Mouse (Mus musculus) heart, postnatal 36 days (tissue): ENCODE results near the gene Plcb2. TPM values are rescaled to one million over a fixed set of nuclear protein-coding genes. Genes with fewer than 3 reads are reported as not detected.

ENCODE experiments used
- DNase-seq, 2 experiments: peaks; one replicate each; pipeline ENCODE4 v3.0.0; 2021 to 2022
- intact Hi-C: fragments of 180-260 bp; cut with DNase I; formaldehyde crosslinking; loops from one replicate; pipeline ENCODE4 v1.15.1; 2025
- total RNA-seq, 2 experiments: library from RNA; stranded (reverse); gene quantifications; 2 replicates each; pipeline ENCODE4 v1.2.3; 2021

The Plcb2 gene
- total RNA-seq, 2 experiments from 2014 or later, result 1.9 to 2.7 TPM

DNA sequence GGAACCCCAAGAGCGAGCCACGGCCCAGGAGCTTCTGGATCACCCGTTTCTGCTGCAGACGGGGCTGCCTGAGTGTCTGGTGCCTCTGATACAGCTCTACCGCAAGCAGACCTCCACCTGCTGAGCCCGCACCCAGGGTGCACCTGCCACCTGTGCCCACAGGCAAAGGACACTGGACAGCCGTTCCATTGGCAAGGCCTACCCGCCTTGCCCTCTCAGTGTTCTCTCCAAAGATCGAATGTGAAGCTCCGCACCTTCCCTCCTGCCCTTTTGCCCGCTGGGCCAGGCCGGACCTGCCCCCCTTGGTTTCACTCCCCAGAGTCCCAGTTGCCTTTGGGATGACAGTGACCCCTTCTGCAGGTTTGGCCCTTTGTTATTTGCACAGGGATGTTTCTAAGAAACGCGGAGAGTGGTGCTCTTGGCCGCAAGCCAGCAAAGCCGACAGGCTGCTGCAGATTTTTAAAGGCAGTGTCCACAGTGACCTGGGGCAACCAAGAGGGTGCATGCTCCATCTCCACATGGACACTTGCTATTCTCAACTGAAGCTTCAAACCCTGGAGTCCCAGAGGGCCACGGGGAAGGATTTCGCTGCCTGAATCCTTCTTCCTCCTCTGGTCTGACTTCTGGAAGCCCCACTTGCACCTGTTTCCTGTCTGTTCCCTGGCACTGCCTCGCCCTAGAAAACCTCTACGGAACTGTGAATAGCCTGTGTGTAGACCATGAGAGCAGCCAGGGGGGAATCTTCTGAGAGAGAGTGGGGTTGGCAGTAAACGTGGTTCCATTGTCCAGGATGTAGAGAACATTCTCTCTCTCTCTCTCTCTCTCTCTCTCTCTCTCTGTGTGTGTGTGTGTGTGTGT, 31.6 kb downstream of the Plcb2 start:
- DNase-seq, result peak in 1 of 2 experiments; percentile 23
- intact Hi-C loops, result loop anchor here (2.0 to 10.0 kb wide), 3 partner anchors 39 to 432 kb away; no protein-coding TSS in a partner anchor

GRCm38 (mm10) chr2:118695677-118696232, 32.5 kb downstream of the Plcb2 start:
- peak; percentile 52 to 65 for DNase-seq
- intact Hi-C loops, result loop anchor here (1.0 to 10.0 kb wide), 4 partner anchors 38 to 431 kb away; no protein-coding TSS in a partner anchor

DNA sequence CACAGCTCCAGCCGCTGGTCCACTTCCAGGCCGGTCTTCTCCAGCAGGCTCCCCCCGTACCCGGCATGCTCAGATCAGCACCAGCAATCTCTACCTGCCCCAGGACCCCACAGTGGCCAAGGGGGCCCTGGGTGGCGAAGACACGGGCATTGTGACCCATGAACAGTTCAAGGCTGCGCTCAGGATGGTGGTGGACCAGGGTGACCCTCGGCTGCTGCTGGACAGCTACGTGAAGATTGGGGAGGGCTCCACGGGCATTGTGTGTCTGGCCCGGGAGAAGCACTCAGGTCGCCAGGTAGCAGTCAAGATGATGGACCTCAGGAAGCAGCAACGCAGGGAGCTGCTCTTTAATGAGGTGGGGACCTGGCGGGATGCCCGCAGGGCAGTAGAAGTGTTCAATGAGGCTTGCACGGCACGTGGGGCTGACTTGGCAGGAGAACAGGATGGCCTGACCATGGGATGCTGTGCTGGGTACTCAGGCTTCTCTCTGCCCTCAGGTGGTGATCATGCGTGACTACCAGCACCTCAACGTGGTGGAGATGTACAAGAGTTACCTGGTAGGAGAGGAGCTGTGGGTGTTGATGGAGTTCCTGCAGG, 34.8 kb downstream of the Plcb2 start:
- intact Hi-C loops, result loop anchor here (10.0 kb wide), 1 partner anchor 429 kb away; no protein-coding TSS in a partner anchor
- DNase-seq, result no peak

DNA sequence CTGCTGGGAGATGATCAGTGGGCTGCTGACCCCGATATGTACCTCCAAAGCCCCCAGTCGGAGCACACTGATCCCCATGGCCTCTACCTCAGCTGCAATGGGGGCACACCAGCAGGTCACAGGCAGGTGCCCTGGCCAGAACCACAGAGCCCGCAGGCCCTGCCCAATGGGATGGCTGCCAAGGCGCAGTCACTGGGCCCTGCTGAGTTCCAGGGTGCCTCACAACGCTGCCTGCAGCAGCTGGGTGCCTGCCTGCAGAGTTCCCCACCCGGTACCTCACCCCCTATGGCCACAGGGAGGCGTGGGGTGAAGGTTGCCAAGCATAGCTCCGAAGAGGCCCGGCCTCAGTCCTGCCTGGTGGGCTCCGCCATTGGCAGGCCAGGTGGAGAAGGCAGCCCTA, 38.4 kb downstream of the Plcb2 start:
- no peak for DNase-seq
- intact Hi-C loops, result loop anchor here (10.0 kb wide), 1 partner anchor 425 kb away; no protein-coding TSS in a partner anchor

DNA sequence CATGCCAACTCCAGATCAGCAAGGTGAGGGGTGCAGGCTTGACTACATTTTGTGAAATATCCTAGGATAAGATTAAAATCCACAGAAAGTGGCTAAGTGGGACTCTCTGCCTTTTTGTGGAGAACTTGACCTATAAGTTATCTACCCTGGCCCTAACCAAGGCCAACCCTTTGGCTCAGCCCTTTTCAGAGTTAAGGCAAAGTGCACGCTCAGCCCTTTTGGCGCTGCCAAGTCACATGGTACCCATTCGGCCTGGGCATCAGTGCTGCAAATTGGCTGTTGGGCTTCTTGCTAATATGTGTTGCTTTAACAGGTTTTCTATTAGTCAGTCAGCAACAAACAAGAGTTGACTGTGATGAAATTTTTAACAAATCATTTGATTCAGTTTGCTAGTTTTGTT, 40.4 kb downstream of the Plcb2 start:
- DNase-seq, result no peak
- intact Hi-C loops, result no loop called here

DNA sequence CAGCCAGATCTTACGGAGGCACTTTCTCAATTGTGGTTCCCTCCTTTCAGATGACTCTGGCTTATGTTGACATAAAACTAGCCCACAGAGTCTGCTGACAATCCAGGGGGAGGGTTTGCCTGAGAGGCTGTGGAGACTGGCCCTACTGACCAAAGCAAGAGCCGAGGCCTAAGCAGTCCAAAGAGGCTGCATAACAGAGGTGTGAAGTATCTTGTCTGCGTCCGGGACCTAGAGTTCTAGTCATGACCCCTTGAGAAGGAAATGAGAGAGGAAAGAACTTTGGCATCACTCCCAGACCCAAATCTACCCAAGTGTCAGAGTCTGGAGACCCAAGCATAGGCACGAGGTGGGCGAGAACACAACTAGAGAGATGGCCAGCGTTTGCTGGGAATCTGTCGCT, 41.5 kb downstream of the Plcb2 start:
- intact Hi-C loops, result no loop called here

DNA sequence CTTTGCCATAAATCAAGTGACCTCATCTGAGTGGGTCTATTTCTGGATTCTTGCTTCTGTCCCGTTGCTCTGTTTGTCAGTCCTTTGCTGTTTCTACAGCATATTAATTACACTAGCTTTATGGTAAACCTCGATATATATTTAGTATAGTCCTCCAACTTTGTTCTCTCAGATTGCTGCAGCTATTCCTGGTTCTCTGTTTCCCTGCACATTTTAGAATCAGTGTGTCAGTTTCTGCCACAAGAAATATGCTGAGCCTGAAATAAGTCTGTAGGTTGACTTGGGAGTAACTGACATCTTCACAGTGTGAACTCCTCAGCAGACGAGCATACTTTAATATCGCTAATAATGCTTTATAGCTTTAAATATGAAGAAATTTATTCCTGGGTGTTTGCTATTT, 43.1 kb downstream of the Plcb2 start:
- DNase-seq, result no peak
- intact Hi-C loops, result no loop called here

More for the DNA sequence above, 41.5 kb downstream of the Plcb2 start:
- DNase-seq, result no peak

- intact Hi-C loops, result no loop called here
Measured at GRCm38 (mm10) chr2:118682544-118683260, 45.5 kb downstream of the Plcb2 start.

GRCm38 (mm10) chr2:118680926-118681325, 47.3 kb downstream of the Plcb2 start:
- no peak for DNase-seq
- intact Hi-C loops, result no loop called here

More at GRCm38 (mm10) chr2:118682544-118683260, 45.5 kb downstream of the Plcb2 start:
- DNase-seq, result no peak

DNA sequence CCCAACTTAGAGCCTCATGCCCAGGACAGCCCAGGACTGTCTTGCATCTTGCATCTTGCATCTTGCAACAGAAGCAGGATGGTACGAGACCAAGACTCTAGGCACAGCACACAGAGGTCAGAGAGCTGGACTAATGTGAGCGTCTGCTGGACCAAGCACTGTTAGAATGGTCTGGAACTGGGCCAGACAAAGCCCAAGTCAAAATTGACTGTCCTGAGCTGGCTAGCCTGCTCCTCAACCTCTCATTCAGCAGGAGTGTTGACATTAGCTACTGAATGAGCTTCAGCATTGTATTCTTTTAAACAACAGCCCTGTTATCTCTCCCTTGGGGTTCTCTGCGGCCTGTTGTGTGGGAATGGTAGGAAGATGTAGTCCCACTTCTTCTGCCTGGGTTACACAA, 48.7 kb downstream of the Plcb2 start:
- intact Hi-C loops, result loop anchor here (5.0 kb wide), 1 partner anchor 37 kb away; no protein-coding TSS in a partner anchor
- no peak for DNase-seq

DNA sequence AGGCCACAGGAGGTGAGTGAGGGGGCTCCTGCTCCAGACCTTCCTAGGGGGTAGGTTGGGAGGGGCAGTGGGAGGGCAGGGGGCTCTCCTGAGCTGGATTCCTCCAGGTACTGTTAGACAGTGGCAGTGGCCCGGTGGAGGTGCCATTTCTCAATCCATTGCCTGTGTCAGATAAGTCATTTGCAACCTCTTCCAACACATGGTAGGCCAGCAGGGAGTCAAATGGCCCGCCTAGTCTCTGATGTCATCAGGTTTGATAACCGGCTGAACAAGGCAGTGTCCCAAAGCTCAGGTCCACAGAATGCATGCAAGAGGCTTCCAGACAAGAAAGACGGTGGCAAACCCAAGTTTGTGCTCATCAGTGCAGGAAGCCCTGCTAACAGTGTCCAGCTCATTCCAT, 50.4 kb downstream of the Plcb2 start:
- intact Hi-C loops, result loop anchor here (5.0 kb wide), 1 partner anchor 36 kb away; no protein-coding TSS in a partner anchor
- no peak for DNase-seq

GRCm38 (mm10) chr2:118676839-118677741, 51.1 kb downstream of the Plcb2 start:
- peak; percentile 21 to 40 for DNase-seq
- intact Hi-C loops, result loop anchor here (5.0 kb wide), 1 partner anchor 35 kb away; no protein-coding TSS in a partner anchor

DNA sequence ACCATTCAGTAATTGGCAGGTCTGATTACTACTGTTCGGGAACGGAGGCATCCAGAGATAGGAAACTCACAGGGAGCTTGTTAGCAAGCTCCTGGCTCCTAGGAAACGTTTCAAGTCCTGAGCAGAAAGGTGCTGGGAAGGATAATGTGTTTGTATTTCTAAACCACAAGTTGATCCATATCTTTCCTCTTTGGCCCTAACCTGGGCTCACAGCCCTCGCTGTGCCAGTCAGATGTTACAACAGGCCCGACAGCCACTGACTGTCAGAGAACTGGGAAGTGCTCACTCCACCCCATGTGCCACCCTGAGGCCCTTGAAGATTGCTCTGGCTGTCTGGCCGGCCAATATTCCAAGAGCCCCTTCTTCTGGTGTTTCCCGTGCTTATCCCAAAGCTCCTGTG, 53.7 kb downstream of the Plcb2 start:
- intact Hi-C loops, result no loop called here
- no peak for DNase-seq

GRCm38 (mm10) chr2:118673686-118674465, 54.4 kb downstream of the Plcb2 start:
- intact Hi-C loops, result no loop called here

GRCm38 (mm10) chr2:118671728-118672127, 56.5 kb downstream of the Plcb2 start:
- DNase-seq, result no peak
- intact Hi-C loops, result no loop called here

More at GRCm38 (mm10) chr2:118673686-118674465, 54.4 kb downstream of the Plcb2 start:
- DNase-seq, result no peak

- no peak for DNase-seq
- intact Hi-C loops, result no loop called here
Measured at GRCm38 (mm10) chr2:118669785-118670184, 58.5 kb downstream of the Plcb2 start.

DNA sequence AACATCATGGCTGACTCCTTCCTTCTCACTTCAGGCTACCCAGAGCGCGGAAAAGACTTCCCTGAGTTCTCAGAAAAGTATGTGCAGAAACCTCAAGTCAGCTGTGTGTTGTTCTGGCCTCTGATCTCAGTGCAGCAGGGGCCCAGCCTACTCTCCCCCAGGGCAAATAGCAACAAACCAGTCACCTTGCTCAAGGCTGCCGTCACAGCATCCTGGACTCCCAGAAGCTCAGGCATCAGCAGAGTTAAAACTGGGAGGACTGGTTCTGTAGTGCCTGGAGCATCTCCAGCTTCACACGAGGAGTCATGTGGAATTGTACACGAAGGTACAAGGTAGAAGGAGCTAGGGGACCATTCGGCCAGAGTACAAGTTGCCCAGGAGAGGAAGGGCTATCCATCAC, 59.0 kb downstream of the Plcb2 start:
- no peak for DNase-seq
- intact Hi-C loops, result no loop called here

DNA sequence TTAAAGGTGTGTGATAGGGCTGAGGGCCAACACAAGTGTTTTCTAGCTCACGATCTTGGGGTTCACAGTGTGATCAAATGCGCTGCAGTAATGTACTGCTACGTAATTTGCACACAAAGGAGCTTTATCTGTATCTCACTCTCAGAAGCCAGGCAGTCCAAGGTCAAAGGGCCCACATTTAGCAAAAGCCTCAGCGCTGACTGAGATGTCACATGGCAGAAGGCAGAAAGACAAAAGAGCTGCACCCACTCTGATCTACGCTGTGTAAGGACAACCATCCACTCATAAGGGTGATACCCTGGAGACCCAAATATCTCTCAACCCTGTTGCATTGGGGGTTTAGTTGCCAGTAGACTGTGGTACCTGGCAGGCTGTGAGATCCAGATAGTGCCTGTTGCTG, 61.1 kb downstream of the Plcb2 start:
- intact Hi-C loops, result no loop called here
- DNase-seq, result no peak

- DNase-seq, result no peak
- intact Hi-C loops, result no loop called here
Measured at GRCm38 (mm10) chr2:118665616-118666015, 62.6 kb downstream of the Plcb2 start.
